Mouse (Mus musculus) neural tube, embryonic 14.5 days (tissue): Measurements from ENCODE around the gene Creb1. TPM values are rescaled to one million over a fixed set of nuclear protein-coding genes. Genes with fewer than 3 reads are reported as not detected.
"Not testable (repeated sequence)": the region's sequence is repeated elsewhere in the genome, so short reads cannot be mapped to it uniquely, and the experiment has no call there.

Experiments
- ATAC-seq: fragments of 200-750 bp; cut with Nextera tagmentation; 2 replicates; pipeline ENCODE4 v1.8.0; 2017; ENCODE audit warnings: low read depth, mild to moderate bottlenecking, moderate TSS enrichment, moderate library complexity
- H3K27ac ChIP-seq: fragments of 300-500 bp; sonication (generic); 2 replicates; pipeline ENCODE4 v1.5.1; 2014; ENCODE audit warnings: low read depth, mild to moderate bottlenecking, control low read depth, low read length, moderate library complexity, mixed read lengths
- H3K27me3 ChIP-seq: fragments of 300-500 bp; sonication (generic); 2 replicates; pipeline ENCODE4 v1.6.1; 2014; ENCODE audit warnings: low read length; ENCODE audit not compliant: control insufficient read depth, insufficient read depth
- H3K36me3 ChIP-seq: fragments of 300-500 bp; sonication (generic); 2 replicates; pipeline ENCODE4 v1.6.1; 2014; ENCODE audit warnings: low read length, mixed read lengths; ENCODE audit not compliant: control insufficient read depth, insufficient read depth
- H3K4me1 ChIP-seq: fragments of 300-500 bp; sonication (generic); 2 replicates; pipeline ENCODE4 v1.6.1; 2014; ENCODE audit warnings: low read length; ENCODE audit not compliant: control insufficient read depth, insufficient read depth
- H3K4me2 ChIP-seq: fragments of 300-500 bp; sonication (generic); 2 replicates; pipeline ENCODE4 v1.6.1; 2014; ENCODE audit warnings: mild to moderate bottlenecking, low read depth, low read length, control low read depth
- H3K4me3 ChIP-seq: fragments of 300-500 bp; sonication (generic); 2 replicates; pipeline ENCODE4 v1.5.1; 2014; ENCODE audit warnings: low read depth, low read length, control low read depth, mixed read lengths
- H3K9ac ChIP-seq: fragments of 300-500 bp; sonication (generic); replicated peaks from 2 replicates; pipeline ENCODE4 v1.6.1; 2014; ENCODE audit warnings: low read depth, mild to moderate bottlenecking, control low read depth, low read length, mixed read lengths
- H3K9me3 ChIP-seq: fragments of 300-500 bp; sonication (generic); 2 replicates; pipeline ENCODE4 v1.6.1; 2016; ENCODE audit warnings: low read length; ENCODE audit not compliant: control insufficient read depth
- WGBS: fragments of 180-500 bp; shearing (Covaris S2); extraction: QIAGEN DNeasy Blood & Tissue Kit; methylation state at CpG from one replicate; pipeline ENCODE4 v1.1.7; 2014; 5-methylcytosine and 5-hydroxymethylcytosine counted together
- polyA plus RNA-seq: library from polyadenylated mRNA; unstranded; fragments of >200 nt; fragmentation: Nextera tagmentation; extraction: Ambion mirVana; gene quantifications from 2 replicates; pipeline ENCODE4 v1.2.1, GENCODE M21; 2014

Gene Creb1
- polyA plus RNA-seq, 1 experiment from 2014 or later = 50.1 TPM

GRCm38 (mm10) chr1:64621116-64621515 lies 88.7 kb downstream of the Creb1 start:
- H3K9ac ChIP-seq = no peak overlapping the region
- no peaks in the 10 kb centered on the region for H3K27me3 ChIP-seq
- H3K4me3 ChIP-seq = no peak overlapping the region
- H3K36me3 ChIP-seq = no peaks in the 10 kb centered on the region
- no peak for ATAC-seq
- 90% methylated on average over 5 of the region's 5 CpGs for WGBS
- H3K27ac ChIP-seq = no peak overlapping the region
- peaks cover 9% of the 10 kb centered on the region for H3K4me1 ChIP-seq
- no peaks in the 10 kb centered on the region for H3K9me3 ChIP-seq
- no peak overlapping the region for H3K4me2 ChIP-seq

DNA sequence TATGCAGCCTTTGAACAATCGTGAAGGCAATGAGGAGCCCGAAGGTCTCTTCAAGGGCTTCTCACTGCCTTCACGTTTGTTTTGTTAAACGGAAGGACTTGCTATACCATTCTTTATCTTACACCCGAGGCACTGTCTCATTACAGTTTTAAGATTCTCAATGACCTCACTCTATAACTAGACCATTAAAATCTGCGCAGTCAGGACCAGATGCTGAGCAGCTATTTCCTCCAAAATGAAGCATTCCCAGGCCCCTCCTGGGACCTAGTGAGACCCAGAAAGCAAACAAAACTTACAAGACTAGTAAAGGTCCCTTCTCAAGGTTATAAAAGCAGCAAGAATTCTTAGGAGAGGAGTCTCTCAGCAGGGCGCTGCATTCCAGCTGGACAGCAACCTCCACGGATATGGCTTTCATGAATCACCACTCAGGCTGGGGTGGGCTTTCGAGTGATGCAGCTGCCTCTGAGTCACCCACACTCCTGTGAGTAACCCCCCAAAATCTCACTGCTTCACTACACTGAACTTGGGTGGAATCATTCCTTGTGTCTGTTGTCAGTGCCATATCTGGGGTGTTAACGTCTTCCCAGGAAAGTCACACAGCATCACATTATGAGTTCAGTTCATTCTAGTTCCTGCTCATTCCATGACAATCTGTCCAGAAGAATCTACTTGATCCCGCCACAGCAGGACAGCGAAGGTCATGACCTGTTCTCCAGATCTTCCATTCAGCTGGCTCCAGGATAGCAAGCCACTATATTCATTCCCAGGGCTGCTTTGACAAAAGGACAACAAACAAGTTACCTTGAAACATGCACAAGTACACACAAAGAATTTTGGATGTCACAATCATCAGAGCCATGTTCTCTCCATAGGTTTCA lies 91.4 kb downstream of the Creb1 start:
- Histone ChIP-seq H3K27me3 (no peaks in the 10 kb centered on the region), H3K27ac (no peak overlapping the region), H3K4me2 (no peak overlapping the region), H3K9ac (no peak overlapping the region), H3K4me3 (no peak overlapping the region), H3K36me3 (no peaks in the 10 kb centered on the region), H3K9me3 (no peaks in the 10 kb centered on the region), H3K4me1 (no peaks in the 10 kb centered on the region)
- no peak for ATAC-seq
- WGBS = 47% methylated on average over 12 of the region's 12 CpGs

DNA sequence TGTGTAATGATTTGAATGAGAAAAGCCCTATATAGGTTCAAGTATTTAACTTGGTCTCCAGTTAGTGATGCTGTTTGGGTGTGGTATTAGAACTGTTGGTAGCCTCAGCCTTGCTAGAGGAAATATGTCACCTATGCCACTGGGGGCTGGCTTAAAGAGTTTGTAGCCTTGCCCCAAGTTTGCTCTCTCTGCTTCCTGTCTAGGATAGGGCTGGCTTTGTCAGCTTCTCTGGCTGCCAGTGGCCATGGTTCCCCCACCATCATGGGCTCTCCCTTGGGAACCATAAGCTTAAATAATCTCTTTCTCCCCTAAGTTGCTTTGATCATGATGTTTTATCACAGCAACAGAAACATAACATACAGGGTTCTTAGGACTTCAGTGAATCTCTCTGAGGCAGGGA lies 92.8 kb downstream of the Creb1 start:
- no peak for ATAC-seq
- H3K9ac ChIP-seq = no peak overlapping the region
- no peak overlapping the region for H3K4me3 ChIP-seq
- no peaks in the 10 kb centered on the region for H3K4me1 ChIP-seq
- no peak overlapping the region for H3K27ac ChIP-seq
- no peaks in the 10 kb centered on the region for H3K9me3 ChIP-seq
- H3K36me3 ChIP-seq = no peaks in the 10 kb centered on the region
- H3K27me3 ChIP-seq = no peaks in the 10 kb centered on the region
- no peak overlapping the region for H3K4me2 ChIP-seq

- no peak for ATAC-seq
- Histone ChIP-seq H3K9ac (no peak overlapping the region), H3K27ac (no peak overlapping the region), H3K4me1 (no peaks in the 10 kb centered on the region), H3K4me3 (no peak overlapping the region), H3K36me3 (no peaks in the 10 kb centered on the region), H3K9me3 (no peaks in the 10 kb centered on the region), H3K27me3 (no peaks in the 10 kb centered on the region), H3K4me2 (no peak overlapping the region)
- 69% methylated on average over 5 of the region's 5 CpGs for WGBS
These were observed 99.1 kb downstream of the Creb1 start for GRCm38 (mm10) chr1:64631526-64631925.

DNA sequence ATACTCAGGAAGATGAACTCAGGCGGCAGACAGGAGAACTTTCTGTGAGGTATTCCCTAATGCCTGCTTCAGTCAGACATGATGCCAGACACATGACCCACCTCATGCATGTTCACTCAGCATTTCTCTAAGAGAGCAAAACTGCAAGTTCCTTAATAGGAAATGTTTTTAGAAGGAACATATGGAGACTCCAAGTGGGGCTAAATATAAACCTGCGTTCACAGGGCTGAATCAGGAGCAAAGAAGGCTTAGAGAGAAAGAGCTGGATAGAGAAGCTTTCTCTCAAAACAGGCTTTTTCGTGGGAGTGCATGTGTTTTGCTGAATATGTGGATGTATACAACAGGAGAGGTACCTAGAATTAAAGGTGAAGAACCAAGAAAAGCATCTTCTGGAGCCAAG lies 100.8 kb downstream of the Creb1 start:
- H3K4me1 ChIP-seq = no peaks in the 10 kb centered on the region
- no peaks in the 10 kb centered on the region for H3K36me3 ChIP-seq
- no peak overlapping the region for H3K9ac ChIP-seq
- 83% methylated on average over 3 of the region's 3 CpGs for WGBS
- H3K4me3 ChIP-seq = no peak overlapping the region
- H3K9me3 ChIP-seq = no peaks in the 10 kb centered on the region
- ATAC-seq = no peak
- H3K4me2 ChIP-seq = no peak overlapping the region
- H3K27ac ChIP-seq = no peak overlapping the region
- H3K27me3 ChIP-seq = no peaks in the 10 kb centered on the region

DNA sequence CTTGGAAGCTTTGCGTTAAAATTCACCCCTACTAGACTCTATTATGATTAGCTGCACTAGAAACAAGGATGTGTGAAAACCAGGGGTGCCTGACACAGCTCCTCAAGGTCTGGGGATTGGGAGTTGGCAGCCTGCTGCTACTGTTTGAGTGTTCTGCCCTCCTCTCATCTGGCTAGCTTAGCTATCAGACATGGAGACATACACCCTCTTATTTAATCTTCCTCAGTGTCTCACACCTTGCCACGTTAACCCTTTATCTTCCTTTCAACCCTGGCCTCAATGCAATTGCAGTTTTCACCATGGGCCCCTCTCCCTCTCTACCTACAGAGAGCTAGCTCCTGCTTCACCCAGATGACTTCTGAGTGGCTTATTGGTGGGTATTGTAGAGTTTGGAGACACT lies 103.2 kb downstream of the Creb1 start:
- Histone ChIP-seq H3K36me3 (no peaks in the 10 kb centered on the region), H3K9me3 (no peaks in the 10 kb centered on the region), H3K27me3 (no peaks in the 10 kb centered on the region), H3K27ac (no peak overlapping the region), H3K9ac (no peak overlapping the region), H3K4me3 (no peak overlapping the region), H3K4me1 (no peaks in the 10 kb centered on the region), H3K4me2 (no peak overlapping the region)
- WGBS = 70% methylated on average over 2 of the region's 2 CpGs
- no peak for ATAC-seq

DNA sequence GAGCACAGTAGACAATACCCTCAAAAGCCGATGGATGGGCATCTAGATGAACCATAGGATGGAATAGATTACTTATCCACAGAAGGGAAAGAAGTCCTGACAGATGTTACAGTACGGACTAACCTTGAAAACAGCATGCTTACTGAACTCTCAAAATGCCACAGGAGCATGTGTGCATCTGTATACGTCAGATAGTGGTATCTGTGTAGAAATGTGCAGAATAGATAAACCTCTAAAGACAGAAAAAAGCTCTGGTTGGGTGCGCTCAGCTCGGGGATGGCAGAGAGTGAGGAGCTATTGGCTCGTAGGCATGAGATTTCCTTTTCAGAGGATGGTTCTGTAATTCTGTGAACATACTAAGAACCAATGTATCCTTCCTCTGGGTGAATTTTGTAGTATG lies 106.8 kb downstream of the Creb1 start:
- Histone ChIP-seq H3K27me3 (no peaks in the 10 kb centered on the region), H3K4me1 (no peaks in the 10 kb centered on the region), H3K9me3 (no peaks in the 10 kb centered on the region), H3K9ac (no peak overlapping the region), H3K4me2 (no peak overlapping the region), H3K4me3 (no peak overlapping the region), H3K27ac (no peak overlapping the region), H3K36me3 (no peaks in the 10 kb centered on the region)
- WGBS = 89% methylated on average over 6 of the region's 6 CpGs
- ATAC-seq = no peak

DNA sequence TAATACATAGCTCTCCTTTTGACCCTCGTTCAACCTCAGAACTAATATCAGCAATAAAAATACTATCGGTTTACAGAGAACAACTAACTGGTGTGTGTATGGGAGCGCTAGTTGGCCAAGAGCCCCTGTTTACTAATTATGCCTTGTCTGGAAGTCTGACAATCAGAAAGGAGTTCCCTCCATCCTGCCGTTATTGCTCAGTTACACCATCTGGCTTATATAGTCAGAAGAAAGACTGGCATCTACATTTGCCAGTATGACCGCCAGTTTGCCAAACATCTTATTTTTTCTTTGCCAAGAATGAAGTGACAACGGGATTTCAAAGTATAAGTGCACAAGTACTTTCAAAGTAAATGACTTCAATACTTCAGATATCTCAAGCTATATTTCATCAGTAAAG lies 108.6 kb downstream of the Creb1 start:
- Histone ChIP-seq H3K27ac (no peak overlapping the region), H3K9me3 (no peaks in the 10 kb centered on the region), H3K36me3 (no peaks in the 10 kb centered on the region), H3K4me2 (no peak overlapping the region), H3K4me3 (no peak overlapping the region), H3K4me1 (no peaks in the 10 kb centered on the region), H3K27me3 (no peaks in the 10 kb centered on the region), H3K9ac (no peak overlapping the region)
- WGBS = 88% methylated on average over 6 of the region's 6 CpGs
- no peak for ATAC-seq

DNA sequence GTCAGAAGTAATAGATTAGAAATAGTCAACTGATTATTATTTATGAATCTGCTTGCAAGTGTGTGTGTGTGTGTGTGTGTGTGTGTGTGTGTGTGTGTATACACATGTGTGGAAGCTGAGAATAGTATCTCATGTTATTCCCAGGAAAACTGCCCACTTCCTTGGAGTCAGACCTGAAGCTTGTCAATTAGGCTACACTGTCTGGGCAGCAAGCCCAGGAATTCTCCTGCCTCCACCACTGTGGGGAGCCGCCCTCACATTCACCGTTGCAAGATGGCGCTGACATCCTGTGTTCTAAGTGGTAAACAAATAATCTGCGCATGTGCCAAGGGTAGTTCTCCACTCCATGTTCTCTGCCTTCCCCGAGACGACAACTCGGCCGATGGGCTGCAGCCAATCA lies 110.1 kb downstream of the Creb1 start:
- H3K9ac ChIP-seq, ATAC-seq, H3K4me3 ChIP-seq, H3K4me1 ChIP-seq, H3K27me3 ChIP-seq, H3K9me3 ChIP-seq, H3K27ac ChIP-seq, H3K4me2 ChIP-seq, H3K36me3 ChIP-seq: not testable (repeated sequence)
- WGBS = 97% methylated on average over 8 of the region's 8 CpGs
